Mouse (Mus musculus) fat pad, adult 2 months (tissue): ENCODE measurements around the gene Fam25c.
A peak's percentile ranks its signal among the peaks of the same experiment; 100 is the strongest.

Experiments used
- DNase-seq: peaks from one replicate; pipeline ENCODE4 v3.0.0-alpha.2; 2011; ENCODE audit warnings: low read depth, low spot score; ENCODE audit errors: extremely low read depth

The Fam25c gene

GRCm38 (mm10) chr14:34355301-34355700, at the start of gene Fam25c:
Gene Fam25c (minus strand): TSS chr14:34355433.
- DNase-seq: no peak

GRCm38 (mm10) chr14:34403424-34403823, 48.2 kb upstream of the Fam25c start:
- no peak for DNase-seq

- no peak for DNase-seq
Observed at GRCm38 (mm10) chr14:34402871-34403270, 47.6 kb upstream of the Fam25c start.

DNA sequence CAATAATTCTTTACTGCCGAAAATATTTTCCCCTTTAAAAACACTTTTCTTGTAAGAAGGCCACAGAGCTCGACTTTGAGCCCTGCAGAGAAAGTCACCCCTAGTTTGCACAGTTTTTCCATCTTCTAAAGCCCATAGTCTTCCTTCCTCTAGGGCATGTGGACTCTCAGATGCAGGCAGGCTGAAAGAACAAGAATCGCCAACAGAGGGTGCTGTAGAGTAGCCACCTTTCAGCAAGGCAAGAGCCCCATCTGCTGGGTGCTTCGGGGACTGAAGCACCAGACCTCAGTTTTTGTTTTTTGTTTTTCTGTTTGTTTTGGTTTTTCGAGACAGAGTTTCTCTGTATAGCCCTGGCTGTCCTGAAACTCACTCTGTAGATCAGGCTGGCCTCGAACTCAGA, 45.9 kb upstream of the Fam25c start:
- DNase-seq: no peak

- DNase-seq: no peak
Observed at GRCm38 (mm10) chr14:34400021-34400420, 44.8 kb upstream of the Fam25c start.

DNA sequence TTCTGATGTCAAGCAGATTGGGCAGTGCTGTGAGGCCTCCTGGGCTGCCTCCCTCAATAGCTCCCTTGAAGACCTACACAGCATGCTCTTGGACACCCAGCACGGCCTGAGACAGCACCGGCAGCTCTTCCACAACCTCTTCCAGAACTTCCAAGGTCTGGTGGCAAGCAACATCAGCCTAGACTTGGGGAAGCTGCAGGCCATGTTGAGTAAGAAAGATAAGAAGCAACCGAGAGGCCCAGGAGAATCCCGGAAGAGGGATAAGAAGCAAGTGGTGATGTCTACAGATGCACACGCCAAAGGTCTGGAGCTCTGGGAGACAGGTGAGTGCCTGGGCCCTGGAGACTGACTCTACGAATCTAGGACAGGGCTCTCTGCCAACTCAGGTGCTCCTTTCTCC, 44.1 kb upstream of the Fam25c start:
- no peak for DNase-seq

- no peak for DNase-seq
Observed at GRCm38 (mm10) chr14:34398901-34399300, 43.7 kb upstream of the Fam25c start.

DNA sequence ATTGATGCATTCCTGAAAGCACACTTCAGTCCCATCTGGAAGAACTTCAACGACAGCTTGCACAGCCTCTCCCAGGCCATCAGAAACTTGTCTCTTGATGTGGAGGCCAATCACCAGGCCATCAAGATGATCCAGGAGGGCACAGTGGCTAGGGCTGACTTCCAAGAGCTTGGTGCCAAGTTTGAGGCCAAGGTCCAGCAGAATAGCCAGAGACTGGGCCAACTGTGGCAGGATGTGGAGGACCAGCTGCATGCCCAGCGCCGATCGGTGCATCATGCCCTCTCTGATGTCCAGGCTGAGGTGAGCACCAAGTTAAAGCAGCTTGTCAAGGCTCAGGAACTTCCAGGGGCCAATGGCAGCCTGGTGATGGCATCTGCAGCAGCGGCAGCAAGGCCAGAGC, 42.6 kb upstream of the Fam25c start:
- no peak for DNase-seq

DNA sequence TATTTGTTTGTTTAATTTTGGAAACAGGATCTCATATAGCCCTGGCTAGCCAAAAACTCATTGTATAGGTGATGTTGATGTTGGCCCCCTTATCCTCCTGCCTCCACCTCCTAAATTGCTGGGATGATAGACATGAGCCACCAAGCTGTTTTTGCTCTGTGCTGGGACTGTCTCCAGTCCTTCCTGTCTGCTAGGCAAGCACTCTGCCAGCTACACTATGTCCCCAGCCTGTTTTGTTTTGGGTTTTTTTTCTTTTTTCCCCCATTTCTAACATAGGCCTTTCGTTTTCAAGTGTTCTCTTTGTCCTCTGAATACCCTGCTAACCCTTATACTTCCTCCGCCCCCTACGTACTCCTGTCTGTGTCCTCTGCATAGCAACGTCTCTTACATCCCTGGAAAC, 38.1 kb upstream of the Fam25c start:
- no peak for DNase-seq

DNA sequence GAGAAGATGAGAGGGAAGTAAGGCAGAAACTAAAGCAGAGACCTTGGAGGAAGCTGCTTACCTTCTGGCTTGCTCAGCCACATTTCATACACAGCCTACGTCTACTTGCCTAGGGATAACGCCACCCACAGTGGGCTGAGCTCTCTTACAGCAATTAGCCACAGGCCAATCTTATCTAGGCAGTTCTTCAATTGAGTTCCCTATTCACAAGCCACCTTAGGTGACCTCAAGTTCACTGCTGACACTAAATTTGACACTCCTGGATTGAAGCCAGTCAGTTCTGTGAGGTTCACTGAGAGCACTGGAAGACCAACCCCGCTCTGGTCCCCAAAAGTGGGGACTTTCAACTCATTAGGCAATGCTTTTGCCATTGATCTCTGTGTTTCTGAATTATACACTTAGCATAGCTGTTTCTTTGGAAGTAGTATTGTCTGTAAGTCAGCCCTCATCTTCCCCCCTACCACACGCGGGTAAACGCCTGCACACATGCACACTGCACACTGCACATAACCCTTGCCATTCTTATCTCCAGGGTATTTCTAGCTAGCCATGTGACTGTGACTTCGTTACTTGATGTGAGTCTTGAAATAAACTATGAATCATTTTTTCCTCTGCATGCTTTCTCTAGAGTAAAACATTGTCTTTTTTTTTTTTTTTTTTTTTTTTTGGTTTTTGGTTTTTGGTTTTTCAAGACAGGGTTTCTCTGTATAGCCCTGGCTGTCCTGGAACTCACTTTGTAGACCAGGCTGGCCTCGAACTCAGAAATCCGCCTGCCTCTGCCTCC, 27.9 kb upstream of the Fam25c start:
- DNase-seq: no peak

DNA sequence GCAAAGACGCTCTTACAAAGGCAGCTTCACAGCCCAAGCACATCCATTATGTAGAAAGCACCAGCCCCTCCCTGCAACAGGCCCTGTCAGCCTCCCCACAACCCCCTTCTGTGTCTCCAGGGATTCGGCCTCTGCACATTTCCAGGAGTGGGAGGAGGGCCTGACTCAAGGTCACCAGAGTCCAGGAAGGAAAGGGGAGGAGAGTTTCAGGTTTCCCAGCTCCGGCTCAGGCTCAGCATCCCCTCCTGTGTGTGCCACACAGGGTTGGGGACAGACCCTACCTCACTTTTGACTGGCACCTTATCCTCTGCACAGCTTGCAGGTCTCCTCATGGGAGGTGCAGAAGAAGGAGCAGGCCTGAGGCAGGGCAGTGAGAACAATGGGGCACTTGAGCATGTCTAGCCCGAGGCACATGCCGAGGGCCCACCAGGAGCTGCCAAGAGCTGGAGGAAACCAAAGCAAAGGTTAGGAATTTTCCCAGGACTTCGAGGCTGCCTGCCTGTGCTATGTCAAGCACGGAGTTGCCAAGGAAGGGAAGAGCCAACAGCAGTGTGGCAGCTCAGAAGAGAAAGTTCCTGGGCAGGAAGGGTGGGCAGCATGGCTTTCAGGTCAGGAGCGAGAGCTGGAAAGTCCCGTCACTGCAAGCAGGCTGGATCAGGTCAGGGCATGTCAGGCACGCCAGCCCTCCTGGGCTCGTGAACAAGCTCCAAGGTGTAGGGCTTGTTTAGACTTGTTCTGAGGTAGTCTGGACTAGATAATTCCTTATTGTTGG, 23.5 kb upstream of the Fam25c start:
- DNase-seq: peak; percentile 79

- DNase-seq: no peak
Observed at GRCm38 (mm10) chr14:34377121-34377520, 21.9 kb upstream of the Fam25c start.

DNA sequence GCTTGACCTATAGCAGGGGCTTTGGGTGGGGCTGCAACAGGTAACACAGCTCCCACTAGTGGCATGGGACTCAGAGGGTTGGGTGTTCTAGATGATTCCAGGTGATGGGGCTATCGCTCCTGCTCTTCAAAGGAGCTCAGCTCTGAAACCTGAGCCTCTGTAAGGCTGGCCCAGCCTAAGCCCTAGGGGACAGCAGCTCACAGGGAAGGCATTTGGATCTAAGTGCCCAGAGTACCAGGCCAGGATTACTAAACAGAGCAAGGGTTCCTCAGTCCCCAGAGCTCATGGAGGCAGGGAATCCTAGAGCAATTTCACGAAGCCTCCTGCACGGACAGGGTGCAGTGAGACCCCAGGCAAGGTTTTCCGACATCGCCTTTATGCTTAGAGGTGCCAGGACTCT, 20.7 kb upstream of the Fam25c start:
- DNase-seq: no peak

DNA sequence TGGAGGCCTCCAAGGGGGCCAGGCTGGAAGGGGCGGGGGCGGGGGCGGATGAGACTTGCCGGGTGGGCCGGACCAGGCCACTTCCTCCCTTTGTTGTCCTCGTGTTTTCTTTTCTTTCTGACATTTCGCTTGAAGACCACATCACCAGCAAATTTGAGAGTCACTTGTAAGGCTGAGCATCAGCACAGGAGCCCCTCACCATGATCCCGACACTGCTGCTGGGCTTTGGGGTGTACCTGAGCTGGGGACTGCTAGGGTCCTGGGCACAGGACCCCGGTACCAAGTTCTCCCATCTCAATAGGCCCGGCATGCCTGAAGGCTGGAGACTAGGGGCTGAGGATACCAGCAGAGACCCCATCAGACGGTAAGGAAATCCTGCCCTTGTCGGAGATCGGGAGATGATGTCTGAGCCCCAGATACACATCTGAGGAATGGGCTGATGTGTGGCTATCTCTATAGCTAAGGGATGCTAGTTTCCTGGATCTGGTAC, 20.2 kb upstream of the Fam25c start, which contains the start of gene Mmrn2:
Mmrn2 (plus strand) TSS at position 51 of the 490 bp plus-strand sequence.
- no peak for DNase-seq

DNA sequence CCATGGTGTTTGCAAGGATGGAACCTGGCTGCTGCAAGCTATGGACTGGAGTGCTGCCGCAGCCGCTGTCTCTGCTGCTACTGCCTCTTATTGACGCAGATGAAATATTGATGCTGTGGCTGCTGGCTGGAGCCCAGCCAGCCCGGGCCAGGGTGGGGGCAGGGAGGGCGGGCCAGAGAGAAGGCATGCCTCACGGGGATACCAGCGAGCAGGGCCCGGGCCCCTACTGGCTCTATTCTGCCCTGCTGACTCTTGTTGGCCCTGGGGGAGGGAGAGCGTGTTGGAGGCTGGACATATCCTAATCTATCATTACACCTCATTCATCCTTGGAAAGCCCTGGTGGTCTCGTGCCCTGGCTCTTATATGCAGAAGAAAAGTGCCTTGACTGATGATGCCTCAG, 19.3 kb upstream of the Fam25c start, which contains the start of gene Sncg:
Sncg (minus strand) TSS at position 213 of the 400 bp plus-strand sequence.
- no peak for DNase-seq

GRCm38 (mm10) chr14:34373581-34373980, 18.3 kb upstream of the Fam25c start:
- DNase-seq: no peak

DNA sequence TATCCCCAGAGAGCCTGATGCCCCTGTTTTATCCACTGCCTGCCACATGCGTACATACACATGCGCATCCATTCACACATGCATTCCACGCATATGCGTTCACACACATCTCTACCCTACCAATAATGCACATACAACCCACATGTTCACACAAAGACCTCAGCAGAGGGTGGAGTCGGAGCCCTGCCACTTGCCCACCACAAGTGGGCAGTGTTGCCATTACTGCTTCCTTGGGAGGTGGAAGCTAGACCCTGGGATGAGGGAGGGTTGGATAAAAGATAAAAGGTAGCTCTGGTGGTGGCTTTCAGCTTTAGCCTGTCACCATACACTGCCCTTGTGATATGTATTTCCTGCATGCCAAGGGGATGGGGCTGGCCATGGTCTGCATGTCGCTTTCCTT, 17.4 kb upstream of the Fam25c start:
- no peak for DNase-seq

- no peak for DNase-seq
Observed at GRCm38 (mm10) chr14:34371763-34372162, 16.5 kb upstream of the Fam25c start.

DNA sequence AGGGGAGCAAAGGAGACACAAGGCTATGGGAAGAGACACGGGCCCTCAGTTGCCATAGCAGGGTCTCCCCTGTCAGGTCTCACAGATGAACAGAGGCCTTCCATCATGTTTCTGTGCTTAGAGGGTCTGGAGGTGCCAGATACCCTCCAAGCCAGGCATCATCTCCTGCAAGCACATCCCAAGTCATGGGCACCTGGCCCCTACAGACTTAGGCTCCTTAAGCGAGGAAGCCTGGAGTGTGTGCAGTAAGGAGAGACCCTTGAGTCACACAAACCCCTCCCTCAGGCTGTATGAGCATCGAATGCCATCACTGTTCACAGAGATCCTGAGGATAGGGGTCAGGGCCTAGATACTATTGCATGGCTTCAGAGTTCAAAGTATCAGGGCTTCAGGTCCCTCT, 15.7 kb upstream of the Fam25c start:
- no peak for DNase-seq

DNA sequence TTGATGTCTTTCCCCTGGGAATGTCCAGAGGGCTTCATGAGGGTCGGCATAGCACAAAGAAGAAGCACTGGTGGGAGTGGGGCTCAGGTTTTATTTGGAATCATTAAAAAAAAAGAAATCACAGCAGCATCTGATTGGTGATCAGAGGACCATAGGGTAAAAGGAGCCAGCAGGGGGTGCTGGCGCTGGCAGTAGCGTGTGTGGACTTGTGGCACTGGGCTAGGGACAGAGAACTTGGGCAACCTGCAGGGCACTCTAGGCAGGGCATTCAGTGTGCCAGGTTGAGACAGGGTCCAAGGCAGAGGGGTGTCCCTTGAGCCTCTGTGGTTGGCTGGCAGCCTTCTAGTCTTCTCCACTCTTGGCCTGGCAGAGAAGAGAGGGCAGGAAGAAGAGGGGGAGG, 15.0 kb upstream of the Fam25c start:
- no peak for DNase-seq

- no peak for DNase-seq
Observed at GRCm38 (mm10) chr14:34365147-34365507, 9.9 kb upstream of the Fam25c start.
